Comparison of ENCODE assay signal across 20 mouse cellular contexts in genomic region chr1:188696295-188696694, GRCm38 (mm10).
DNase-seq lines count a peak whose midpoint lies in the region; ATAC-seq and TF ChIP-seq lines count a peak whose summit lies in the region.
"Had no signal": no experiment of that assay in that cellular context is flagged by ENCODE, and none has a peak within 500 bp of the region (broad histone marks: within the 10 kb centered on the region; RNA-seq: fewer than 3 reads in every experiment).

No protein-coding gene starts in this region.

- no peaks in the 10 kb centered on the region for H3K36me3 ChIP-seq in lung, embryonic 16.5 days (ENCODE audit: control insufficient read depth, insufficient read depth, low read length)
- H3K36me3 ChIP-seq: embryonic facial prominence, embryonic 12.5 days; embryonic facial prominence, embryonic 15.5 days; forebrain, embryonic 15.5 days had no signal

- no peak overlapping the region for H3K27ac ChIP-seq in lung, embryonic 16.5 days (ENCODE audit: low read length)
- H3K27ac ChIP-seq: embryonic facial prominence, embryonic 12.5 days; embryonic facial prominence, embryonic 15.5 days; forebrain, embryonic 13.5 days; forebrain, embryonic 15.5 days had no signal

- no peak for DNase-seq in lung, adult 2 months
- DNase-seq in R1 (ENCODE audit: low read depth, low spot score) (peak; percentile 54), ZHBTc4 (ENCODE audit: low read depth, low spot score) (peak; percentile 37)
- DNase-seq: adrenal gland, adult 2 months; adrenal gland, postnatal 10 days; adrenal gland, postnatal 25 days; cerebellum, adult 11 months; cerebellum, adult 18-20 months; cerebellum, adult 8-10 months; cerebellum, adult 9-11 months; cerebellum, postnatal 14 days; cerebellum, postnatal 36 days; embryo, embryonic 11 days; forebrain, postnatal 0 days had no signal

- H3K9me3 ChIP-seq in lung, embryonic 16.5 days (ENCODE audit: control insufficient read depth, low read length) = peaks cover 4% of the 10 kb centered on the region; the same call in 1 of the 2 replicates
- H3K9me3 ChIP-seq: embryonic facial prominence, embryonic 15.5 days; forebrain, embryonic 15.5 days had no signal

- H3K4me2 ChIP-seq in lung, embryonic 16.5 days (ENCODE audit: low read depth, low read length) = no peak overlapping the region
- H3K4me2 ChIP-seq: embryonic facial prominence, embryonic 12.5 days; embryonic facial prominence, embryonic 15.5 days; forebrain, embryonic 13.5 days; forebrain, embryonic 15.5 days had no signal

- no peak overlapping the region for H3K4me3 ChIP-seq in lung, embryonic 16.5 days (ENCODE audit: low read length)
- no peak overlapping the region for H3K4me3 ChIP-seq in lung, adult 2 months (replicated peaks; ENCODE audit: extremely low read depth, low read depth, low read length)
- H3K4me3 ChIP-seq: embryonic facial prominence, embryonic 12.5 days; embryonic facial prominence, embryonic 15.5 days; forebrain, embryonic 13.5 days; forebrain, embryonic 15.5 days had no signal

- no peaks in the 10 kb centered on the region for H3K4me1 ChIP-seq in lung, embryonic 16.5 days (replicated peaks; ENCODE audit: control insufficient read depth, insufficient read depth, low read length)
- H3K4me1 ChIP-seq in lung, adult 2 months (ENCODE audit: control insufficient read depth, insufficient read depth, low read length) = no peaks in the 10 kb centered on the region
- H3K4me1 ChIP-seq: embryonic facial prominence, embryonic 12.5 days; embryonic facial prominence, embryonic 15.5 days; forebrain, embryonic 13.5 days; forebrain, embryonic 15.5 days had no signal

- no peak for TF ChIP-seq POLR2A in lung, adult 2 months (IDR thresholded peaks at IDR 0.05; ENCODE audit: borderline replicate concordance, extremely low read depth, low read depth, low read length)

- ATAC-seq in lung, embryonic 16.5 days (ENCODE audit: low read depth) = 0 out of 2 replicates have a peak, but pooled peaks have one; percentile 51
- ATAC-seq in erythroblast, adult 5-6 weeks (replicated peaks; ENCODE audit: low FRiP score, poor library complexity, severe bottlenecking) = no peak
- ATAC-seq: forebrain, embryonic 13.5 days; forebrain, embryonic 15.5 days; forebrain, postnatal 0 days had no signal

- H3K27me3 ChIP-seq in lung, embryonic 16.5 days (ENCODE audit: control insufficient read depth, insufficient read depth, low read depth, low read length) = no peaks in the 10 kb centered on the region
- H3K27me3 ChIP-seq: embryonic facial prominence, embryonic 12.5 days; embryonic facial prominence, embryonic 15.5 days; forebrain, embryonic 13.5 days; forebrain, embryonic 15.5 days had no signal

- no peak overlapping the region for H3K9ac ChIP-seq in lung, embryonic 16.5 days (ENCODE audit: low read length)
- H3K9ac ChIP-seq: embryonic facial prominence, embryonic 12.5 days; embryonic facial prominence, embryonic 15.5 days; forebrain, embryonic 13.5 days; forebrain, embryonic 15.5 days; forebrain, postnatal 0 days had no signal

- no peak for TF ChIP-seq CTCF in lung, adult 2 months (IDR thresholded peaks at IDR 0.05; ENCODE audit: insufficient read depth, low read length)

- WGBS in lung, embryonic 16.5 days = 60% methylated on average over 2 of the region's 2 CpGs
- 64% methylated on average over 2 of the region's 2 CpGs for WGBS in lung, adult 2 months
